Mouse (Mus musculus): ENCODE measurements around the gene Sync. TPM values are rescaled to one million over a fixed set of nuclear protein-coding genes. Genes with fewer than 3 reads are reported as not detected.

Sync gene
- polyA plus RNA-seq, 1 experiment from 2014 or later, result 1.3 TPM

- Histone ChIP-seq H3K9ac (ENCODE audit: low read depth, low read length) (no peak overlapping the region), H3K4me2 (replicated peaks; ENCODE audit: low read depth) (no peak overlapping the region), H3K4me3 (ENCODE audit: low read depth, low read length) (no peak overlapping the region), H3K9me3 (ENCODE audit: control insufficient read depth) (no peaks in the 10 kb centered on the region), H3K27me3 (replicated peaks; ENCODE audit: control insufficient read depth, insufficient read depth, low read length) (no peaks in the 10 kb centered on the region), H3K36me3 (ENCODE audit: control insufficient read depth, insufficient read depth) (peaks cover 31% of the 10 kb centered on the region), H3K4me1 (replicated peaks; ENCODE audit: control insufficient read depth, insufficient read depth, low read length) (no peaks in the 10 kb centered on the region), H3K27ac (ENCODE audit: low read depth, low read length) (no peak overlapping the region)
- 62% methylated on average over 3 of the region's 3 CpGs for WGBS
- ATAC-seq, result no peak
- no peak for TF ChIP-seq CTCF (IDR thresholded peaks at IDR 0.05; ENCODE audit: low read depth)
Observed at GRCm38 (mm10) chr4:129339743-129340142, 52.3 kb downstream of the Sync start.

- Histone ChIP-seq H3K4me1 (replicated peaks; ENCODE audit: control insufficient read depth, insufficient read depth, low read length) (no peaks in the 10 kb centered on the region), H3K9me3 (ENCODE audit: control insufficient read depth) (no peaks in the 10 kb centered on the region), H3K9ac (ENCODE audit: low read depth, low read length) (no peak overlapping the region), H3K4me2 (replicated peaks; ENCODE audit: low read depth) (no peak overlapping the region), H3K27ac (ENCODE audit: low read depth, low read length) (no peak overlapping the region), H3K27me3 (replicated peaks; ENCODE audit: control insufficient read depth, insufficient read depth, low read length) (no peaks in the 10 kb centered on the region), H3K4me3 (ENCODE audit: low read depth, low read length) (no peak overlapping the region), H3K36me3 (ENCODE audit: control insufficient read depth, insufficient read depth) (peaks cover 50% of the 10 kb centered on the region)
- no peak for ATAC-seq
- TF ChIP-seq CTCF (IDR thresholded peaks at IDR 0.05; ENCODE audit: low read depth), result peak; percentile 45
- 96% methylated on average over 1 of the region's 1 CpGs for WGBS
Observed at GRCm38 (mm10) chr4:129341888-129342287, 54.5 kb downstream of the Sync start.

GRCm38 (mm10) chr4:129342705-129343104, 55.3 kb downstream of the Sync start:
- peaks cover 50% of the 10 kb centered on the region for H3K36me3 ChIP-seq (ENCODE audit: control insufficient read depth, insufficient read depth)
- no peak overlapping the region for H3K27ac ChIP-seq (ENCODE audit: low read depth, low read length)
- no peaks in the 10 kb centered on the region for H3K4me1 ChIP-seq (replicated peaks; ENCODE audit: control insufficient read depth, insufficient read depth, low read length)
- H3K4me3 ChIP-seq (ENCODE audit: low read depth, low read length), result no peak overlapping the region
- ATAC-seq, result no peak
- H3K27me3 ChIP-seq (replicated peaks; ENCODE audit: control insufficient read depth, insufficient read depth, low read length), result no peaks in the 10 kb centered on the region
- H3K4me2 ChIP-seq (replicated peaks; ENCODE audit: low read depth), result no peak overlapping the region
- H3K9me3 ChIP-seq (ENCODE audit: control insufficient read depth), result no peaks in the 10 kb centered on the region
- no peak for TF ChIP-seq CTCF (IDR thresholded peaks at IDR 0.05; ENCODE audit: low read depth)
- 81% methylated on average over 2 of the region's 2 CpGs for WGBS
- H3K9ac ChIP-seq (ENCODE audit: low read depth, low read length), result no peak overlapping the region

GRCm38 (mm10) chr4:129346481-129347154, 59.2 kb downstream of the Sync start:
- Histone ChIP-seq H3K27me3 (replicated peaks; ENCODE audit: control insufficient read depth, insufficient read depth, low read length) (no peaks in the 10 kb centered on the region), H3K4me1 (replicated peaks; ENCODE audit: control insufficient read depth, insufficient read depth, low read length) (no peaks in the 10 kb centered on the region), H3K4me2 (replicated peaks; ENCODE audit: low read depth) (no peak overlapping the region), H3K27ac (ENCODE audit: low read depth, low read length) (no peak overlapping the region), H3K4me3 (ENCODE audit: low read depth, low read length) (no peak overlapping the region), H3K36me3 (ENCODE audit: control insufficient read depth, insufficient read depth) (peaks cover 55% of the 10 kb centered on the region), H3K9me3 (ENCODE audit: control insufficient read depth) (no peaks in the 10 kb centered on the region), H3K9ac (ENCODE audit: low read depth, low read length) (no peak overlapping the region)
- no peak for TF ChIP-seq CTCF (IDR thresholded peaks at IDR 0.05; ENCODE audit: low read depth)
- ATAC-seq, result no peak
- WGBS, result 74% methylated on average over 15 of the region's 15 CpGs

- no peaks in the 10 kb centered on the region for H3K27me3 ChIP-seq (replicated peaks; ENCODE audit: control insufficient read depth, insufficient read depth, low read length)
- no peak overlapping the region for H3K27ac ChIP-seq (ENCODE audit: low read depth, low read length)
- peaks cover 38% of the 10 kb centered on the region for H3K36me3 ChIP-seq (ENCODE audit: control insufficient read depth, insufficient read depth)
- no peaks in the 10 kb centered on the region for H3K9me3 ChIP-seq (ENCODE audit: control insufficient read depth)
- no peak overlapping the region for H3K4me3 ChIP-seq (ENCODE audit: low read depth, low read length)
- H3K9ac ChIP-seq (ENCODE audit: low read depth, low read length), result no peak overlapping the region
- peak; percentile 73 for ATAC-seq
- no peak overlapping the region for H3K4me2 ChIP-seq (replicated peaks; ENCODE audit: low read depth)
- TF ChIP-seq CTCF (IDR thresholded peaks at IDR 0.05; ENCODE audit: low read depth), result peak; percentile 95
- H3K4me1 ChIP-seq (replicated peaks; ENCODE audit: control insufficient read depth, insufficient read depth, low read length), result no peaks in the 10 kb centered on the region
- WGBS, result 28% methylated on average over 1 of the region's 1 CpGs
Observed at GRCm38 (mm10) chr4:129350644-129351043, 63.2 kb downstream of the Sync start.

GRCm38 (mm10) chr4:129351111-129351510, 63.7 kb downstream of the Sync start:
- Histone ChIP-seq H3K4me1 (replicated peaks; ENCODE audit: control insufficient read depth, insufficient read depth, low read length) (no peaks in the 10 kb centered on the region), H3K36me3 (ENCODE audit: control insufficient read depth, insufficient read depth) (peaks cover 38% of the 10 kb centered on the region), H3K27me3 (replicated peaks; ENCODE audit: control insufficient read depth, insufficient read depth, low read length) (no peaks in the 10 kb centered on the region), H3K4me3 (ENCODE audit: low read depth, low read length) (no peak overlapping the region), H3K9ac (ENCODE audit: low read depth, low read length) (no peak overlapping the region), H3K4me2 (replicated peaks; ENCODE audit: low read depth) (no peak overlapping the region), H3K9me3 (ENCODE audit: control insufficient read depth) (no peaks in the 10 kb centered on the region), H3K27ac (ENCODE audit: low read depth, low read length) (no peak overlapping the region)
- TF ChIP-seq CTCF (IDR thresholded peaks at IDR 0.05; ENCODE audit: low read depth), result no peak
- 0 out of 2 replicates have a peak, but pooled peaks have one; percentile 12 for ATAC-seq
- 71% methylated on average over 6 of the region's 6 CpGs for WGBS
